Mouse (Mus musculus) stomach, postnatal 0 days (tissue): ENCODE measurements around the gene Spen. TPM values are rescaled to one million over a fixed set of nuclear protein-coding genes. Genes with fewer than 3 reads are reported as not detected.
A peak's percentile ranks its signal among the peaks of the same experiment; 100 is the strongest.

Experiments
- ATAC-seq: fragments of 200-750 bp; cut with Nextera tagmentation; 2 replicates; pipeline ENCODE4 v1.8.0; 2017; ENCODE audit not compliant: low FRiP score, low TSS enrichment
- DNase-seq: peaks from one replicate; pipeline ENCODE4 v3.0.0-alpha.2; 2016; ENCODE audit warnings: low spot score
- H3K27ac ChIP-seq: fragments of 300-500 bp; sonication (generic); replicated peaks from 2 replicates; pipeline ENCODE4 v1.5.1; 2014; ENCODE audit warnings: mild to moderate bottlenecking, control low read depth
- H3K27me3 ChIP-seq: fragments of 300-500 bp; sonication (generic); 2 replicates; pipeline ENCODE4 v1.6.1; 2014; ENCODE audit warnings: low read length; ENCODE audit not compliant: control insufficient read depth, insufficient read depth
- H3K36me3 ChIP-seq: fragments of 300-500 bp; sonication (generic); 2 replicates; pipeline ENCODE4 v1.6.1; 2014; ENCODE audit warnings: low read length, mixed read lengths; ENCODE audit not compliant: control insufficient read depth, insufficient read depth
- H3K4me1 ChIP-seq: fragments of 300-500 bp; sonication (generic); replicated peaks from 2 replicates; pipeline ENCODE4 v1.6.1; 2014; ENCODE audit warnings: antibody characterized with exemption; ENCODE audit not compliant: control insufficient read depth, insufficient read depth
- H3K4me2 ChIP-seq: fragments of 300-500 bp; sonication (generic); replicated peaks from 2 replicates; pipeline ENCODE4 v1.6.1; 2014; ENCODE audit warnings: low read depth, mild to moderate bottlenecking, control low read depth, moderate library complexity
- H3K4me3 ChIP-seq: fragments of 300-500 bp; sonication (generic); 2 replicates; pipeline ENCODE4 v1.5.1; 2014; ENCODE audit warnings: low read depth, low read length, control low read depth
- H3K9ac ChIP-seq: fragments of 300-500 bp; sonication (generic); 2 replicates; pipeline ENCODE4 v1.6.1; 2014; ENCODE audit warnings: mild to moderate bottlenecking, low read length, control low read depth, mixed read lengths
- H3K9me3 ChIP-seq: fragments of 300-500 bp; sonication (generic); 2 replicates; pipeline ENCODE4 v1.6.1; 2016; ENCODE audit warnings: low read length; ENCODE audit not compliant: control insufficient read depth
- CTCF ChIP-seq: IDR thresholded peaks from 2 replicates; pipeline ENCODE4 v1.5.1; 2016; ENCODE audit warnings: antibody characterized with exemption, low read depth, mild to moderate bottlenecking, moderate library complexity
- EP300 ChIP-seq: optimal IDR thresholded peaks from 2 replicates; pipeline ENCODE3; 2016; ENCODE audit warnings: antibody characterized with exemption
- WGBS: fragments of 180-500 bp; shearing (Covaris S2); extraction: QIAGEN DNeasy Blood & Tissue Kit; methylation state at CpG from one replicate; pipeline ENCODE4 v1.1.7; 2014; 5-methylcytosine and 5-hydroxymethylcytosine counted together
- polyA plus RNA-seq: library from polyadenylated mRNA; unstranded; fragments of >200 nt; fragmentation: Nextera tagmentation; extraction: Ambion mirVana; gene quantifications from 2 replicates; pipeline ENCODE4 v1.2.1, GENCODE M21; 2015

The Spen gene
- polyA plus RNA-seq, 1 experiment from 2014 or later, result 2.9 TPM

- H3K9me3 ChIP-seq, result no peaks in the 10 kb centered on the region
- ATAC-seq (no peak), DNase-seq (no peak)
- no peaks in the 10 kb centered on the region for H3K36me3 ChIP-seq
- H3K4me3 ChIP-seq, result no peak overlapping the region
- H3K4me1 ChIP-seq, result no peaks in the 10 kb centered on the region
- H3K9ac ChIP-seq, result no peak overlapping the region
- H3K4me2 ChIP-seq, result no peak overlapping the region
- WGBS, result 84% methylated on average over 18 of the region's 18 CpGs
- H3K27me3 ChIP-seq, result no peaks in the 10 kb centered on the region
- H3K27ac ChIP-seq, result no peak overlapping the region
- no peak for TF ChIP-seq CTCF
- TF ChIP-seq EP300, result no peak
Observed at GRCm38 (mm10) chr4:141433191-141433590, 105.2 kb downstream of the Spen start.

GRCm38 (mm10) chr4:141432666-141433065 lies 105.7 kb downstream of the Spen start:
- Histone ChIP-seq H3K9ac (no peak overlapping the region), H3K27ac (no peak overlapping the region), H3K4me2 (no peak overlapping the region), H3K4me1 (no peaks in the 10 kb centered on the region), H3K4me3 (no peak overlapping the region), H3K36me3 (no peaks in the 10 kb centered on the region), H3K27me3 (no peaks in the 10 kb centered on the region), H3K9me3 (no peaks in the 10 kb centered on the region)
- ATAC-seq, result no peak
- TF ChIP-seq CTCF (no peak), EP300 (no peak)
- DNase-seq, result no peak
- 50% methylated on average over 14 of the region's 14 CpGs for WGBS

GRCm38 (mm10) chr4:141430997-141431396 lies 107.4 kb downstream of the Spen start:
- Histone ChIP-seq H3K4me2 (no peak overlapping the region), H3K4me3 (no peak overlapping the region), H3K36me3 (no peaks in the 10 kb centered on the region), H3K4me1 (peaks cover 2% of the 10 kb centered on the region; the same call in 1 of the 2 replicates), H3K9me3 (no peaks in the 10 kb centered on the region), H3K27me3 (no peaks in the 10 kb centered on the region), H3K27ac (no peak overlapping the region), H3K9ac (no peak overlapping the region)
- DNase-seq, result peak; percentile 78
- 43% methylated on average over 9 of the region's 9 CpGs for WGBS
- peak; percentile 94 for TF ChIP-seq CTCF
- TF ChIP-seq EP300, result no peak
- ATAC-seq, result no peak

- TF ChIP-seq CTCF, result peak; percentile 82
- no peak for TF ChIP-seq EP300
- H3K9me3 ChIP-seq, result no peaks in the 10 kb centered on the region
- H3K27ac ChIP-seq, result no peak overlapping the region
- H3K4me3 ChIP-seq, result no peak overlapping the region
- DNase-seq, result peak; percentile 61
- H3K4me1 ChIP-seq, result peaks cover 2% of the 10 kb centered on the region; the same call in 1 of the 2 replicates
- H3K27me3 ChIP-seq, result no peaks in the 10 kb centered on the region
- H3K9ac ChIP-seq, result no peak overlapping the region
- no peak overlapping the region for H3K4me2 ChIP-seq
- H3K36me3 ChIP-seq, result no peaks in the 10 kb centered on the region
- ATAC-seq, result no peak
- WGBS, result 48% methylated on average over 9 of the region's 9 CpGs
Observed at GRCm38 (mm10) chr4:141429847-141430246, 108.5 kb downstream of the Spen start.

- no peak for ATAC-seq
- no peaks in the 10 kb centered on the region for H3K36me3 ChIP-seq
- H3K4me3 ChIP-seq, result no peak overlapping the region
- peaks cover 2% of the 10 kb centered on the region; the same call in 1 of the 2 replicates for H3K4me1 ChIP-seq
- 84% methylated on average over 6 of the region's 6 CpGs for WGBS
- no peaks in the 10 kb centered on the region for H3K27me3 ChIP-seq
- no peak for TF ChIP-seq EP300
- no peak for TF ChIP-seq CTCF
- H3K4me2 ChIP-seq, result no peak overlapping the region
- H3K9me3 ChIP-seq, result no peaks in the 10 kb centered on the region
- DNase-seq, result no peak
- no peak overlapping the region for H3K27ac ChIP-seq
- no peak overlapping the region for H3K9ac ChIP-seq
Observed at GRCm38 (mm10) chr4:141429381-141429780, 109.0 kb downstream of the Spen start.

- no peak for ATAC-seq
- TF ChIP-seq EP300 (no peak), CTCF (no peak)
- Histone ChIP-seq H3K27me3 (no peaks in the 10 kb centered on the region), H3K9me3 (no peaks in the 10 kb centered on the region), H3K4me2 (no peak overlapping the region), H3K4me3 (no peak overlapping the region), H3K27ac (no peak overlapping the region), H3K4me1 (peaks cover 2% of the 10 kb centered on the region; the same call in 1 of the 2 replicates), H3K9ac (no peak overlapping the region), H3K36me3 (no peaks in the 10 kb centered on the region)
- no peak for DNase-seq
- 86% methylated on average over 13 of the region's 13 CpGs for WGBS
Observed at GRCm38 (mm10) chr4:141427921-141428320, 110.5 kb downstream of the Spen start.
